Mouse (Mus musculus): ENCODE measurements at regions not wholly inside any gene's neighbourhood (a gene's known extent, or its start where the extent isn't known, plus 50 kb on each side); places are given as distances from the start of the nearest gene placed in this dataset.
A peak's percentile ranks its signal among the peaks of the same experiment; 100 is the strongest.

- peak; percentile 13 for DNase-seq
Measured at GRCm38 (mm10) chr15:87290987-87291529, 253.0 kb upstream of the Fam19a5 start.

GRCm38 (mm10) chr15:87319896-87320295 is 224.2 kb upstream of the Fam19a5 start:
- DNase-seq: no peak

- no peak for DNase-seq
Measured at GRCm38 (mm10) chr15:87321067-87321985, 222.8 kb upstream of the Fam19a5 start.

GRCm38 (mm10) chr15:87325389-87325788 is 218.7 kb upstream of the Fam19a5 start:
- DNase-seq: no peak

- no peak for DNase-seq
Measured at GRCm38 (mm10) chr15:87326281-87326680, 217.8 kb upstream of the Fam19a5 start.

- peak; percentile 95 for DNase-seq
Measured at GRCm38 (mm10) chr15:87332441-87332840, 211.7 kb upstream of the Fam19a5 start.

GRCm38 (mm10) chr15:87333527-87333926 is 210.6 kb upstream of the Fam19a5 start:
- DNase-seq: no peak

GRCm38 (mm10) chr15:87334430-87334829 is 209.7 kb upstream of the Fam19a5 start:
- DNase-seq: no peak

GRCm38 (mm10) chr15:87335324-87335723 is 208.8 kb upstream of the Fam19a5 start:
- no peak for DNase-seq

GRCm38 (mm10) chr15:87335737-87336136 is 208.4 kb upstream of the Fam19a5 start:
- DNase-seq: no peak

GRCm38 (mm10) chr15:87339904-87340303 is 204.2 kb upstream of the Fam19a5 start:
- no peak for DNase-seq

- DNase-seq: peak; percentile 76
Measured at GRCm38 (mm10) chr15:87342656-87343055, 201.4 kb upstream of the Fam19a5 start.

- DNase-seq: no peak
Measured at GRCm38 (mm10) chr15:87345826-87346225, 198.3 kb upstream of the Fam19a5 start.

- DNase-seq: peak; percentile 90
Measured at GRCm38 (mm10) chr15:87349533-87350247, 194.4 kb upstream of the Fam19a5 start.

GRCm38 (mm10) chr15:87352812-87353211 is 191.3 kb upstream of the Fam19a5 start:
- peak; percentile 37 for DNase-seq

- DNase-seq: peak; percentile 74
Measured at GRCm38 (mm10) chr15:87353886-87354285, 190.2 kb upstream of the Fam19a5 start.

GRCm38 (mm10) chr15:87360457-87360856 is 183.6 kb upstream of the Fam19a5 start:
- DNase-seq: no peak

GRCm38 (mm10) chr15:87365712-87366361 is 178.3 kb upstream of the Fam19a5 start:
- no peak for DNase-seq

- no peak for DNase-seq
Measured at GRCm38 (mm10) chr15:87367381-87367780, 176.7 kb upstream of the Fam19a5 start.

- no peak for DNase-seq
Measured at GRCm38 (mm10) chr15:87369381-87369780, 174.7 kb upstream of the Fam19a5 start.

GRCm38 (mm10) chr15:87369836-87370235 is 174.3 kb upstream of the Fam19a5 start:
- no peak for DNase-seq

GRCm38 (mm10) chr15:87370761-87371160 is 173.3 kb upstream of the Fam19a5 start:
- DNase-seq: no peak

GRCm38 (mm10) chr15:87374670-87375069 is 169.4 kb upstream of the Fam19a5 start:
- no peak for DNase-seq
